Mouse (Mus musculus) megakaryocyte-erythroid progenitor cell, adult 5-6 weeks (primary cell): Measurements from ENCODE around the gene Slit1. TPM values are rescaled to one million over a fixed set of nuclear protein-coding genes. Genes with fewer than 3 reads are reported as not detected.

Experiments
- ATAC-seq: replicated peaks from 2 replicates; pipeline ENCODE4 v1.8.0; 2016; ENCODE audit warnings: mild to moderate bottlenecking, inconsistent platforms; ENCODE audit not compliant: severe bottlenecking, poor library complexity, low FRiP score, low TSS enrichment
- total RNA-seq, 2 experiments: library from RNA; stranded (forward) in 1 of 2; stranded (reverse) in 1 of 2; fragments of 200-1000, 215-1000 nt in 1 of 2; fragments of >200 nt in 1 of 2; fragmentation: Nextera tagmentation in 1 of 2; gene quantifications; 2 replicates each; pipeline ENCODE4 v1.2.3; 2014 to 2017

The Slit1 gene
- total RNA-seq, 2 experiments from 2014 or later = 0.50 TPM; not detected in 1

GRCm38 (mm10) chr19:41573700-41574099 lies 169.8 kb downstream of the Slit1 start:
- no peak for ATAC-seq

- no peak for ATAC-seq
Observed at GRCm38 (mm10) chr19:41568791-41569190, 174.7 kb downstream of the Slit1 start.

GRCm38 (mm10) chr19:41560856-41561255 lies 182.6 kb downstream of the Slit1 start:
- no peak for ATAC-seq

GRCm38 (mm10) chr19:41558891-41559486 lies 184.5 kb downstream of the Slit1 start:
- no peak for ATAC-seq

GRCm38 (mm10) chr19:41557491-41557890 lies 186.0 kb downstream of the Slit1 start:
- ATAC-seq = no peak

- ATAC-seq = no peak
Observed at GRCm38 (mm10) chr19:41556981-41557380, 186.5 kb downstream of the Slit1 start.

Other genes with a start within 250 kb of the Slit1 start
- 13.1 and 22.3 TPM in 2 replicates for gene Gm340, start 161.3 kb downstream of the Slit1 start, total RNA-seq (2014; fragmentation: Nextera tagmentation)
- 9.3 and 11.7 TPM in 2 replicates for gene Gm340, start 161.3 kb downstream of the Slit1 start, total RNA-seq (2017)
- 41.0 and 44.7 TPM in 2 replicates for gene Arhgap19, start 58.4 kb upstream of the Slit1 start, total RNA-seq (2014; fragmentation: Nextera tagmentation)
- gene Arhgap19, start 58.4 kb upstream of the Slit1 start, total RNA-seq (2017) = 34.1 and 40.5 TPM in 2 replicates
- gene Frat1, start 86.3 kb upstream of the Slit1 start, total RNA-seq (2014; fragmentation: Nextera tagmentation) = 18.1 and 25.6 TPM in 2 replicates
- gene Frat1, start 86.3 kb upstream of the Slit1 start, total RNA-seq (2017) = 17.7 and 32.4 TPM in 2 replicates
- 30.5 and 32.9 TPM in 2 replicates for gene Frat2, start 104.5 kb upstream of the Slit1 start, total RNA-seq (2014; fragmentation: Nextera tagmentation)
- 55.8 and 63.7 TPM in 2 replicates for gene Frat2, start 104.5 kb upstream of the Slit1 start, total RNA-seq (2017)
- 21.0 and 31.4 TPM in 2 replicates for gene Rrp12, start 152.5 kb upstream of the Slit1 start, total RNA-seq (2014; fragmentation: Nextera tagmentation)
- gene Rrp12, start 152.5 kb upstream of the Slit1 start, total RNA-seq (2017) = 26.5 and 36.0 TPM in 2 replicates
- gene Pgam1, start 168.3 kb upstream of the Slit1 start, total RNA-seq (2014; fragmentation: Nextera tagmentation) = 27.0 and 67.3 TPM in 2 replicates
- 30.1 and 34.7 TPM in 2 replicates for gene Pgam1, start 168.3 kb upstream of the Slit1 start, total RNA-seq (2017)
- 66.2 and 86.7 TPM in 2 replicates for gene Exosc1, start 189.8 kb upstream of the Slit1 start, total RNA-seq (2014; fragmentation: Nextera tagmentation)
- gene Exosc1, start 189.8 kb upstream of the Slit1 start, total RNA-seq (2017) = 72.9 and 81.2 TPM in 2 replicates
- gene Zdhhc16, start 189.8 kb upstream of the Slit1 start, total RNA-seq (2014; fragmentation: Nextera tagmentation) = 36.8 and 46.8 TPM in 2 replicates
- gene Zdhhc16, start 189.8 kb upstream of the Slit1 start, total RNA-seq (2017) = 22.1 and 26.2 TPM in 2 replicates
- gene Mms19, start 237.5 kb upstream of the Slit1 start, total RNA-seq (2014; fragmentation: Nextera tagmentation) = 25.6 and 39.6 TPM in 2 replicates
- gene Mms19, start 237.5 kb upstream of the Slit1 start, total RNA-seq (2017) = 15.5 and 17.7 TPM in 2 replicates
- gene Ubtd1, start 238.1 kb upstream of the Slit1 start, total RNA-seq (2014; fragmentation: Nextera tagmentation) = 2.3 and 4.8 TPM in 2 replicates
- gene Ubtd1, start 238.1 kb upstream of the Slit1 start, total RNA-seq (2017) = 1.9 TPM in 1 of 2 replicates, not detected in the other